In genomic region chrX:161940696-161941095, GRCm38 (mm10) we compare ENCODE assay signal across 14 mouse cellular contexts.
DNase-seq lines count a peak whose midpoint lies in the region; ATAC-seq and TF ChIP-seq lines count a peak whose summit lies in the region.
"Had no signal": no experiment of that assay in that cellular context is flagged by ENCODE, and none has a peak within 500 bp of the region (broad histone marks: within the 10 kb centered on the region; RNA-seq: fewer than 3 reads in every experiment).

No protein-coding gene starts in this region.

- H3K9me3 ChIP-seq in limb, embryonic 14.5 days (ENCODE audit: control insufficient read depth, low read length), result no peaks in the 10 kb centered on the region
- no peaks in the 10 kb centered on the region for H3K9me3 ChIP-seq in stomach, embryonic 16.5 days (replicated peaks; ENCODE audit: control insufficient read depth, low read length)
- H3K9me3 ChIP-seq: heart, embryonic 15.5 days; liver, embryonic 13.5 days; midbrain, embryonic 12.5 days had no signal

- H3K4me3 ChIP-seq in lung, adult 2 months (replicated peaks; ENCODE audit: extremely low read depth, low read depth, low read length), result no peak overlapping the region
- H3K4me3 ChIP-seq in limb, embryonic 14.5 days (replicated peaks; ENCODE audit: low read length), result no peak overlapping the region
- no peak overlapping the region for H3K4me3 ChIP-seq in stomach, embryonic 16.5 days (replicated peaks; ENCODE audit: low read length)
- H3K4me3 ChIP-seq: heart, embryonic 15.5 days; layer of hippocampus, adult 2 months; liver, embryonic 13.5 days; midbrain, embryonic 12.5 days had no signal

- no peaks in the 10 kb centered on the region for H3K36me3 ChIP-seq in limb, embryonic 14.5 days (ENCODE audit: control insufficient read depth, insufficient read depth, low read length)
- H3K36me3 ChIP-seq in stomach, embryonic 16.5 days (ENCODE audit: control insufficient read depth, insufficient read depth, low read length), result no peaks in the 10 kb centered on the region
- H3K36me3 ChIP-seq: heart, embryonic 15.5 days; liver, embryonic 13.5 days; midbrain, embryonic 12.5 days had no signal

- TF ChIP-seq CTCF in lung, adult 2 months (IDR thresholded peaks at IDR 0.05; ENCODE audit: insufficient read depth, low read length), result no peak

- WGBS in lung, adult 2 months, result 63% methylated on average over 2 of the region's 2 CpGs
- WGBS in limb, embryonic 14.5 days, result 39% methylated on average over 2 of the region's 2 CpGs
- WGBS in stomach, embryonic 16.5 days, result 52% methylated on average over 2 of the region's 2 CpGs

- no peak overlapping the region for H3K27ac ChIP-seq in limb, embryonic 14.5 days (replicated peaks; ENCODE audit: low read depth, low read length)
- no peak overlapping the region for H3K27ac ChIP-seq in stomach, embryonic 16.5 days (ENCODE audit: low read length)
- H3K27ac ChIP-seq: heart, embryonic 15.5 days; layer of hippocampus, adult 2 months; liver, embryonic 13.5 days; midbrain, embryonic 12.5 days had no signal

- H3K9ac ChIP-seq in limb, embryonic 14.5 days (ENCODE audit: low read depth, low read length, severe bottlenecking), result no peak overlapping the region
- no peak overlapping the region for H3K9ac ChIP-seq in stomach, embryonic 16.5 days (ENCODE audit: low read length)
- H3K9ac ChIP-seq: heart, embryonic 15.5 days; liver, embryonic 13.5 days; midbrain, embryonic 12.5 days had no signal

- H3K4me1 ChIP-seq in lung, adult 2 months (ENCODE audit: control insufficient read depth, insufficient read depth, low read length), result no peaks in the 10 kb centered on the region
- no peaks in the 10 kb centered on the region; the same call in 1 of the 2 replicates for H3K4me1 ChIP-seq in limb, embryonic 14.5 days (ENCODE audit: control insufficient read depth, insufficient read depth, low read length)
- H3K4me1 ChIP-seq in stomach, embryonic 16.5 days (ENCODE audit: control insufficient read depth, insufficient read depth, low read length), result no peaks in the 10 kb centered on the region
- H3K4me1 ChIP-seq: heart, embryonic 15.5 days; liver, embryonic 13.5 days; midbrain, embryonic 12.5 days had no signal

- peak; percentile 41; the same call in 1 of the 2 replicates for ATAC-seq in limb, embryonic 14.5 days (ENCODE audit: low FRiP score, low read depth)
- ATAC-seq in stomach, embryonic 16.5 days (ENCODE audit: insufficient read depth, low FRiP score), result 0 out of 2 replicates have a peak, but pooled peaks have one; percentile 33

- no peak overlapping the region for H3K4me2 ChIP-seq in limb, embryonic 14.5 days (replicated peaks; ENCODE audit: low read depth, low read length, severe bottlenecking)
- no peak overlapping the region for H3K4me2 ChIP-seq in stomach, embryonic 16.5 days (ENCODE audit: low read depth, low read length)
- H3K4me2 ChIP-seq: heart, embryonic 15.5 days; liver, embryonic 13.5 days; midbrain, embryonic 12.5 days had no signal

- H3K27me3 ChIP-seq in limb, embryonic 14.5 days (ENCODE audit: control insufficient read depth, insufficient read depth, low read length), result no peaks in the 10 kb centered on the region
- no peaks in the 10 kb centered on the region; the same call in 1 of the 2 replicates for H3K27me3 ChIP-seq in stomach, embryonic 16.5 days (ENCODE audit: control insufficient read depth, insufficient read depth, low read length)
- H3K27me3 ChIP-seq: liver, embryonic 13.5 days had no signal

- TF ChIP-seq POLR2A in lung, adult 2 months (IDR thresholded peaks at IDR 0.05; ENCODE audit: borderline replicate concordance, extremely low read depth, low read depth, low read length), result no peak
- no peak for TF ChIP-seq POLR2A in limb, embryonic 14.5 days (IDR thresholded peaks at IDR 0.05; ENCODE audit: borderline replicate concordance, extremely low read depth, insufficient read depth, insufficient read length)

- DNase-seq in embryo, embryonic 10 days (ENCODE audit: low spot score), result peak; percentile 26
- DNase-seq in embryo, embryonic 9.5 days (ENCODE audit: extremely low spot score), result no peak
- peak; percentile 7 to 19 for DNase-seq in lung, adult 18-20 months
- DNase-seq in lung, adult 2 months, result no peak
- peak; percentile 48 for DNase-seq in limb, embryonic 14.5 days (ENCODE audit: low spot score)
- no peak for DNase-seq in left cerebral cortex, adult 8-10 months (ENCODE audit: low spot score in 2 of 2)
- no peak for DNase-seq in right cerebral cortex, postnatal 14 days
- DNase-seq: gastrocnemius, postnatal 14 days; liver, embryonic 13.5 days; right cerebral cortex, postnatal 4 days had no signal

Comparison
In these comparisons a context has a peak if more than half of its experiments do, and no peak if none do; other contexts are left out.
1. DNase-seq: peak in embryo, embryonic 10 days (single experiment), lung, adult 18-20 months (2 of 2) and limb, embryonic 14.5 days (single experiment); none in embryo, embryonic 9.5 days (single experiment), lung, adult 2 months (single experiment), left cerebral cortex, adult 8-10 months (0 of 2) and right cerebral cortex, postnatal 14 days (single experiment).